Mouse (Mus musculus) heart, postnatal 0 days (tissue): Measurements from ENCODE around the gene Slc10a1. TPM values are rescaled to one million over a fixed set of nuclear protein-coding genes. Genes with fewer than 3 reads are reported as not detected.

Experiments
- ATAC-seq: fragments of 200-750 bp; cut with Nextera tagmentation; 2 replicates; pipeline ENCODE4 v1.8.0; 2017; ENCODE audit warnings: low read depth, moderate number of reproducible peaks, moderate library complexity; ENCODE audit not compliant: insufficient read depth
- DNase-seq: peaks from one replicate; pipeline ENCODE4 v3.0.0-alpha.2; 2016; ENCODE audit warnings: low spot score
- H3K27ac ChIP-seq: fragments of 300-500 bp; sonication (generic); 2 replicates; pipeline ENCODE4 v1.5.1; 2014; ENCODE audit warnings: low read depth, mild to moderate bottlenecking
- H3K27me3 ChIP-seq: fragments of 300-500 bp; sonication (generic); 2 replicates; pipeline ENCODE4 v1.6.1; 2014; ENCODE audit warnings: low read length, mixed read lengths; ENCODE audit not compliant: control insufficient read depth, insufficient read depth
- H3K36me3 ChIP-seq: fragments of 300-500 bp; sonication (generic); replicated peaks from 2 replicates; pipeline ENCODE4 v1.6.1; 2014; ENCODE audit warnings: low read length, mixed read lengths; ENCODE audit not compliant: control insufficient read depth, insufficient read depth
- H3K4me1 ChIP-seq: fragments of 300-500 bp; sonication (generic); 2 replicates; pipeline ENCODE4 v1.6.1; 2014; ENCODE audit warnings: antibody characterized with exemption; ENCODE audit not compliant: control insufficient read depth, insufficient read depth
- H3K4me2 ChIP-seq: fragments of 300-500 bp; sonication (generic); 2 replicates; pipeline ENCODE4 v1.6.1; 2014; ENCODE audit warnings: low read depth, mild to moderate bottlenecking, low read length, moderate library complexity
- H3K4me3 ChIP-seq: fragments of 300-500 bp; sonication (generic); 2 replicates; pipeline ENCODE4 v1.5.1; 2014; ENCODE audit warnings: low read depth, low read length
- H3K9ac ChIP-seq: fragments of 300-500 bp; sonication (generic); replicated peaks from 2 replicates; pipeline ENCODE4 v1.6.1; 2014; ENCODE audit warnings: low read depth, low read length, mixed read lengths
- H3K9me3 ChIP-seq: fragments of 300-500 bp; sonication (generic); replicated peaks from 2 replicates; pipeline ENCODE4 v1.6.1; 2016; ENCODE audit warnings: low read length; ENCODE audit not compliant: control insufficient read depth
- CTCF ChIP-seq: IDR thresholded peaks from 2 replicates; pipeline ENCODE4 v1.5.1; 2016; ENCODE audit warnings: antibody characterized with exemption, control low read depth, low read depth
- EP300 ChIP-seq: IDR thresholded peaks from 2 replicates; pipeline ENCODE4 v1.6.1; 2016; ENCODE audit warnings: antibody characterized with exemption, low read depth
- WGBS: fragments of 180-500 bp; shearing (Covaris S2); extraction: QIAGEN DNeasy Blood & Tissue Kit; methylation state at CpG from one replicate; pipeline ENCODE4 v1.1.7; 2014; 5-methylcytosine and 5-hydroxymethylcytosine counted together
- polyA plus RNA-seq: library from polyadenylated mRNA; unstranded; fragments of >200 nt; fragmentation: Nextera tagmentation; extraction: Ambion mirVana; gene quantifications from 2 replicates; pipeline ENCODE4 v1.2.1, GENCODE M21; 2015
- total RNA-seq: library from RNA; depleted of rRNA; stranded (reverse); fragments of >200 nt; gene quantifications from 2 replicates; pipeline ENCODE4 v1.2.3, GENCODE M21; 2014; ENCODE audit warnings: low replicate concordance

Slc10a1 gene
- total and polyA plus RNA-seq, 2 experiments from 2014 or later = 0.37 TPM; not detected in 1

DNA sequence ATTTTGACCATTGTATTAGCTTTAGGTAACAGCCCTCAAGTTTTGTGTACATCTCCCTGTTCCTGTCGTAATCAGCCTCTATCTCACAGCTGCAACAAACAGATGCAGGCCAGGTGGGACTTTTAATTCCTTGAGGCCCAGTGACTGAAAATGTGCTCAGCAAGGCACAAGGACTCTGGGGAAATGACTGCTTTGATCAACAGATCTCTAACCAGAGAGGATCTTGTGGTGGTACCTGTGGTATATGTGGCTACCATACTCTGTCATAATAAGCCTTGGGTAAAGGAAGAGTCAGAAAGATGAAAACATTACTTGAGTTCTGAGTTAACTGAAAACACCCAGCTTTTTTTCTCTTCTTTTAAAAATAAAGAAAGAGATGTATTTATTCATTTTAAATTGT lies 25.3 kb upstream of the Slc10a1 start:
- no peak overlapping the region for H3K4me2 ChIP-seq
- H3K9ac ChIP-seq = no peak overlapping the region
- TF ChIP-seq CTCF (no peak), EP300 (no peak)
- DNase-seq (no peak), ATAC-seq (no peak)
- H3K36me3 ChIP-seq = no peaks in the 10 kb centered on the region
- H3K4me3 ChIP-seq = no peak overlapping the region
- no peaks in the 10 kb centered on the region for H3K4me1 ChIP-seq
- no peaks in the 10 kb centered on the region for H3K9me3 ChIP-seq
- WGBS = 82% methylated on average over 1 of the region's 1 CpGs
- no peak overlapping the region for H3K27ac ChIP-seq
- H3K27me3 ChIP-seq = peaks cover 11% of the 10 kb centered on the region

DNA sequence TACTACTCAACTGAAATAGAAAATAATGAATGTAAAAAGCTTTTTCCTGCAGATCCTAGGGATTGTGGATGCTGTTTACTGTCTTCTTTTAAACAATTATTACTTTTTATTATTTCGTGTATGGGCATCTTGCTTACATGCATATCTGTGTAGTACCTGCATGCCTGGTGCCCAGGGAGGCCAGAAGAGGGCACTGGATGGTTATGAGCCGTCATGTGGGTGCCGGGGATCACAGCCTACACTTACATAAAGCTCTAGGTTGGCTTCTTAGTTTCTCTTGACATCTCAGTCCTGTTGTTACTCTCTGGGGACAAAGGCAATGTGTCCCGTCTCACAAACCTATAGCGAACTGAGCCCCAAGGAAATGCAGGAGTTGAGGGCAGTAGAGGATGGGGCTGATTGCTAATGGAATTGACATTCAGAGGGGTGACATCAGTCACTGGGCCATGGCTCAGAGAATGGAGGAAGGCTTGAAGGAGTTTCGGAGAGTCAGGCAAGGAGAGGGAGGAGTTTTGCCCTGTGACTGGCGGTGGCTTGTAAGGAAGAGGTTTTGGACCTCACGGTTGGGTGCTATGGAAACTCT lies 24.1 kb upstream of the Slc10a1 start:
- no peak for TF ChIP-seq EP300
- TF ChIP-seq CTCF = peak; percentile 22; the same call in 1 of the 2 replicates
- H3K4me1 ChIP-seq = no peaks in the 10 kb centered on the region
- H3K27ac ChIP-seq = no peak overlapping the region
- no peak overlapping the region for H3K9ac ChIP-seq
- ATAC-seq (no peak), DNase-seq (no peak)
- WGBS = 74% methylated on average over 8 of the region's 8 CpGs
- H3K4me3 ChIP-seq = no peak overlapping the region
- H3K36me3 ChIP-seq = no peaks in the 10 kb centered on the region
- no peak overlapping the region for H3K4me2 ChIP-seq
- H3K27me3 ChIP-seq = peaks cover 6% of the 10 kb centered on the region; the same call in 1 of the 2 replicates
- no peaks in the 10 kb centered on the region for H3K9me3 ChIP-seq

DNA sequence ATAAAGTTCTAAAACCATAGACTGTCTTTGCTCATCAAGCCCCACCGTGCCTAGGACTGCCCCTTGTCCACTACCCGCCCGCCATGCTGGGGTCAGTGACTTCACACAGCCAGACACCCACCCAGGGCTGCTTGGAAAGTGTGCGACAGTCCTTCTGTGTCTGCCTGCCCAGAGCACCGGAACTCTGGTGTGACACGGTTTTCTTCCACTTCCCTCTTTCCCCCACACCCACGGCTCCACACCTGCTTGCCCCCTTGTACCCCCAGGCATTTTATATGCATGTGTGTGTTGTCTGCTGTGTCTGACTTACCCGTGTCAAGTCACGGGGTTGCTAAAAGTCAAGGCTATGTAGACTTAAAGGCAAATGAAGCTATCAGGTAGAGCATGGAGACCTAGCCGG lies 23.3 kb upstream of the Slc10a1 start:
- WGBS = 77% methylated on average over 10 of the region's 10 CpGs

DNA sequence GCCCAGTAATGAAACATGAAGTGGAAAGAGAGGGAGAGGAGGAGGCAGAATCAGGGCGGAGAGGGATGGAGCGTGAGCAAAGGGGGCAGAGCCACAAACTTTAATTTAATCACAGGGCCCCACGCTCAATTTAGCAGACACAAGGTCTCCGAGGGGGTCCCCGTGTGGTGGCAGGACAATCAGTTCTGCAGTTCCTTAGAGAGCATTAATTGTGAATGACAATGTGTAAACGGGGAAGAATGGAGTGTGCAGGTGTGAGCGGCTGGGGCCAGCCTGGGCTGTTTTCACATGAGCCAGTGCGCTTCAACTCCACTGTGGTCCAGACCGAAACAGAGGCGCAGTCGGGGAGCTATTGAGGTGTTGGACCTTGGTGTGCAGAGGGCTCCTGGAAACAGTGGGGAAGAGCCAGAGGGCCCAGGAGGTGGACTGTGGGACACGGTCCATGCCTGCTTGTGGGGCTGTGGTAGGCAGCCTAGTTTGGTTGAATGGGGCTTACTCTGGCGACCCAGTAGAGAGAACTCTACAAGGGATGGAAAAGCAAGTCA lies 22.5 kb upstream of the Slc10a1 start:
- 79% methylated on average over 13 of the region's 13 CpGs for WGBS

More for the DNA sequence above, 23.3 kb upstream of the Slc10a1 start:
- DNase-seq = no peak
- no peak overlapping the region for H3K9ac ChIP-seq
- H3K9me3 ChIP-seq = no peaks in the 10 kb centered on the region
- ATAC-seq = no peak
- no peaks in the 10 kb centered on the region for H3K4me1 ChIP-seq
- H3K27ac ChIP-seq = no peak overlapping the region
- TF ChIP-seq EP300 = no peak
- TF ChIP-seq CTCF = no peak
- H3K4me3 ChIP-seq = no peak overlapping the region
- no peak overlapping the region for H3K4me2 ChIP-seq
- H3K27me3 ChIP-seq = peaks cover 2% of the 10 kb centered on the region; the same call in 1 of the 2 replicates
- H3K36me3 ChIP-seq = no peaks in the 10 kb centered on the region

DNA sequence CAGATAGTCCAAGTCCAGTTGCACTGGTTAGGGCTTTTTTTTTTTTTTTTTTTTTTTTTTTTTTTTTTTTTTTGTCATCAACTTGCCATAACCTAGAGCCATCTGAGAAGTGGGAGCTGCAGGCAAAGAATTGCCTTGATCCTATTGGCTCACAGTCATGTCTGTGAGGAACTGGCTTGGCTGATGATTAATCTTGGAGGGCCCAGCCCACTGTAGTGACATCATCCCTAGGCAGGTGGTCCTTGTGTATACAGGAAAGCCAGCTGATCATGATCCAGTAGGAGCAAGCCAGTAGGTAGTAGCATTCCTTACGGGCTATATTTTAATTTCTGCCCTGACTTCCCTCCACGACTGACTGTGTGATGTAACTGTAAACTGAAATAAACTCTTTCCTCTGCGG lies 19.8 kb upstream of the Slc10a1 start:
- H3K4me1 ChIP-seq = no peaks in the 10 kb centered on the region
- H3K9me3 ChIP-seq = no peaks in the 10 kb centered on the region
- 84% methylated on average over 3 of the region's 3 CpGs for WGBS
- TF ChIP-seq CTCF = no peak
- no peak for TF ChIP-seq EP300
- no peak overlapping the region for H3K9ac ChIP-seq
- DNase-seq = no peak
- ATAC-seq = no peak
- no peaks in the 10 kb centered on the region for H3K27me3 ChIP-seq
- no peak overlapping the region for H3K4me2 ChIP-seq
- no peak overlapping the region for H3K4me3 ChIP-seq
- no peaks in the 10 kb centered on the region for H3K36me3 ChIP-seq
- H3K27ac ChIP-seq = no peak overlapping the region

More for the DNA sequence above, 22.5 kb upstream of the Slc10a1 start:
- Histone ChIP-seq H3K4me2 (no peak overlapping the region), H3K4me1 (no peaks in the 10 kb centered on the region), H3K36me3 (no peaks in the 10 kb centered on the region), H3K9ac (no peak overlapping the region), H3K27me3 (no peaks in the 10 kb centered on the region), H3K27ac (no peak overlapping the region), H3K4me3 (no peak overlapping the region), H3K9me3 (no peaks in the 10 kb centered on the region)
- ATAC-seq (no peak), DNase-seq (no peak)
- TF ChIP-seq CTCF (no peak), EP300 (no peak)

DNA sequence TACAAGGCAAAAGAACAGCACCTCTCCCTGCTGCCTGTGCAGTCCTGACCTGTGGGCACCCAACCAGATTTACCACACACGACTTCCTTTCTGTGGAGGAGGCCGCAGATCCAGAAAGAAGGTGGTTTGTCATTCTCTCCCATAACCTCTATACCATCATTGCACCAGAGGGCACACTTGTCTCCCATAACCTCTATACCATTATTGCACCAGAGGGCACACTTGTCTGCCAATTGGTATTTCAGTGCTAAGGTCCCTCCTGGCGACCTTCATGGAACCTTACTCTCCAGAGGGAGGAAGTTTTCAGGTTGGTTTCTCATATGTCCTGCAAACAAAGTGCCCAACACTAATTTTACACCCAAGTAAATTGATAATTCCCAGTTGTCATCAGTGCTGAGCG lies 18.1 kb upstream of the Slc10a1 start:
- no peak overlapping the region for H3K4me3 ChIP-seq
- no peaks in the 10 kb centered on the region for H3K27me3 ChIP-seq
- no peaks in the 10 kb centered on the region for H3K36me3 ChIP-seq
- no peak for ATAC-seq
- no peak for TF ChIP-seq EP300
- no peak; the same call in 1 of the 2 replicates for TF ChIP-seq CTCF
- H3K9me3 ChIP-seq = no peaks in the 10 kb centered on the region
- no peak for DNase-seq
- H3K27ac ChIP-seq = no peak overlapping the region
- 78% methylated on average over 4 of the region's 4 CpGs for WGBS
- H3K4me2 ChIP-seq = no peak overlapping the region
- no peak overlapping the region for H3K9ac ChIP-seq
- no peaks in the 10 kb centered on the region for H3K4me1 ChIP-seq
